Mouse (Mus musculus) thymus, adult 2 months (tissue): ENCODE measurements around the gene Tpcn1. TPM values are rescaled to one million over a fixed set of nuclear protein-coding genes. Genes with fewer than 3 reads are reported as not detected.

Source experiments
- DNase-seq: peaks from one replicate; pipeline ENCODE4 v3.0.0; 2021
- H3K27ac ChIP-seq: fragments of 200-500 bp; 2 replicates; pipeline ENCODE4 v1.5.1; 2012; ENCODE audit warnings: low read length, control low read depth; ENCODE audit not compliant: control insufficient read depth, insufficient read depth
- H3K27me3 ChIP-seq: fragments of 200-500 bp; 2 replicates; pipeline ENCODE4 v1.6.1; 2012; ENCODE audit warnings: mild to moderate bottlenecking, low read length, moderate library complexity, mixed read lengths; ENCODE audit not compliant: control insufficient read depth, insufficient read depth
- H3K36me3 ChIP-seq: fragments of 200-500 bp; 2 replicates; pipeline ENCODE4 v1.6.1; 2012; ENCODE audit warnings: mild to moderate bottlenecking, low read length, moderate library complexity; ENCODE audit not compliant: control insufficient read depth, insufficient read depth
- H3K4me1 ChIP-seq: fragments of 200-500 bp; replicated peaks from 2 replicates; pipeline ENCODE4 v1.6.1; 2012; ENCODE audit warnings: low read length; ENCODE audit not compliant: control insufficient read depth, insufficient read depth
- H3K4me3 ChIP-seq: fragments of 200-500 bp; 2 replicates; pipeline ENCODE4 v1.5.1; 2012; ENCODE audit warnings: mild to moderate bottlenecking, low read length, control low read depth, moderate library complexity; ENCODE audit not compliant: control insufficient read depth, insufficient read depth
- CTCF ChIP-seq: fragments of 200-500 bp; IDR thresholded peaks from 2 replicates; pipeline ENCODE4 v1.5.1; 2012; ENCODE audit warnings: mild to moderate bottlenecking, control low read depth, low read length, moderate library complexity, borderline replicate concordance; ENCODE audit not compliant: control insufficient read depth, poor library complexity, insufficient read depth; ENCODE audit errors: extremely low read depth
- POLR2A ChIP-seq: fragments of 200-500 bp; IDR thresholded peaks from 2 replicates; pipeline ENCODE4 v1.6.1; 2012; ENCODE audit warnings: mild to moderate bottlenecking, low read length, control low read depth, moderate library complexity; ENCODE audit not compliant: control insufficient read depth, poor library complexity, insufficient read depth; ENCODE audit errors: extremely low read depth
- WGBS: fragments of 180-500 bp; shearing (Covaris S2); methylation state at CpG from one replicate; pipeline ENCODE4 v1.1.7; 2018; 5-methylcytosine and 5-hydroxymethylcytosine counted together
- polyA plus RNA-seq: library from polyadenylated mRNA; depleted of rRNA; stranded (reverse); fragments of >200 nt; gene quantifications from 2 replicates; pipeline ENCODE4 v1.2.3, GENCODE M21; 2012

Gene Tpcn1
- polyA plus RNA-seq, 1 experiment = 203 TPM

DNA sequence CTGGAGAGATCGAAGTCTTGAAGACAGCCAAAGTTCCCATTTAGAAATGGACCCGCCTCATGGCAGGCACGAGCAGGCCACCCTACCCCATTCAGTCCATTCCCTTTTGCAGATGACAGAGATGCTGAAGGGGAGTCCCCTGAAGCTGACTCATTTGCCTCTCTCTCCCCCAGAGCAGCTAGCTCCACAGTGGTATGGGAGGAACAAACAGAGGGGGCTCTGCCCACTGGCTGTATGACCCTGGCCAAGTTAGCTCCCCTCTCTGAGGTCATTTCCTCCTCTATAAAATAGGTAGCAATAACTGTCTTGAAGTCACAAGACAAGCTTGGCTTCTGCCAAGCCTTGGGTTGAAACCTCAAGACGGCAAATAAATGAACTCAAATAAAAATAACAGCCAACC lies 5.0 kb downstream of the Tpcn1 start:
- peaks cover 53% of the 10 kb centered on the region for H3K4me1 ChIP-seq
- H3K36me3 ChIP-seq = peaks cover 31% of the 10 kb centered on the region; the same call in 1 of the 2 replicates
- no peaks in the 10 kb centered on the region for H3K27me3 ChIP-seq
- H3K4me3 ChIP-seq = no peak overlapping the region
- H3K27ac ChIP-seq = no peak overlapping the region
- TF ChIP-seq POLR2A = no peak
- 91% methylated on average over 4 of the region's 4 CpGs for WGBS
- DNase-seq = no peak

DNA sequence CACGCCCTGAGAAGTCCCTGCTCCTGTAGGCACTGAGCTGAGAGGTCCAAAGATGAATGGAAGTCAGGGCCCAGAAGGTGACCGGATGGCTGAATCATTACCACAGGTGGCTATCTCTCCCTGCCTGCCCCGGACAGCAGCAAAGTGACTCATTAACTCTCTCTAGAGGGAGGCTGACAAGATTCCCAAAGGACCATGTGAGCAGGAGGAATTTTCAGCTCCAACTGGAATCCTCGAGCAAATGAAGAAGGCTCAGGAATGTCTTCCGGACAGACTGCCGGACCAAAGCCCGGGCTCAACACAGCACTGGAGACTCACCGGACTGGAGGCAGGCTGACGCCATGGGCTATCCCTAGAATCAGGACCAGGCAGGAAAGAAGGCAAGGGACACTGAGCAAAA lies 6.5 kb downstream of the Tpcn1 start:
- Histone ChIP-seq H3K36me3 (peaks cover 31% of the 10 kb centered on the region; the same call in 1 of the 2 replicates), H3K27me3 (no peaks in the 10 kb centered on the region), H3K4me1 (peaks cover 62% of the 10 kb centered on the region), H3K4me3 (no peak overlapping the region), H3K27ac (peak overlapping the region; percentile 14; the same call in 1 of the 2 replicates)
- WGBS = 97% methylated on average over 9 of the region's 9 CpGs
- TF ChIP-seq POLR2A (no peak), CTCF (no peak)
- no peak for DNase-seq

DNA sequence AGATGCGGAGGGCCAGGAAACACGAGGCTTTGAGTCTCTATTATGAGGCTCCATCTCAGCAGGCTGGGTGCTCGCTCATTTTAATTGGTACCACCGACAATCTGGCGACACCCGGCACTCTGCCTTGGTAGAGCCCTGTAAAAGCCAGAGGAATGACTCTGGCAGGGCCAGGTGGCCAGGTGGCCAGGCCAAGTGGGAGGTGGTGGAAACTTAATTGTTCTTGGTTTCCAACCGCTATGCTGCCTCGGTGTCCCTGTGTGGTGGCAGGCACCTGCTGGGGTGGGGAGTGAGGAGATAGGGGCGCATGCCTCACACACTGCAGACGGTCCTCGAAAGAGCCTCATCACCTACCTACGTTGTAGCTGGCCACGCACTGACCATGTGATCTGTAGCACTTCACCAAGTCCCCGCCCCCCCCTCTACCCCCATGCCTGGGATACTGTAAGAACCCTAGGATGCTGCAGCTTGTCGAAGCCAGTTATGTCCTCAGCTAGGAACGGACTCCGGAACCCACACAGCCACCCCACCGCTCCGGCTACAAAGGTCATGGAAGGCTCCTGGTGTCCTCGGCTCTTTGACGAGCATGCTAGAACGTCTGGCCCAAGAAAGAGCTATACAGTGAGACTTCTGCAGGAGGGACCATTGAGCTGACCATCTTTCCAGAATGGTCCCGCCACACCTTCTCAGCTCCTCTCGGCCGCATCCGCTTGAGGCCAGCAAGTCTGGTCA lies 8.4 kb downstream of the Tpcn1 start:
- no peak for TF ChIP-seq POLR2A
- TF ChIP-seq CTCF = no peak
- H3K4me1 ChIP-seq = peaks cover 55% of the 10 kb centered on the region
- peak; percentile 43 for DNase-seq
- H3K27ac ChIP-seq = peak overlapping the region; percentile 88
- H3K4me3 ChIP-seq = peak overlapping the region; percentile 19
- H3K27me3 ChIP-seq = no peaks in the 10 kb centered on the region
- H3K36me3 ChIP-seq = peaks cover 31% of the 10 kb centered on the region; the same call in 1 of the 2 replicates
- 54% methylated on average over 26 of the region's 26 CpGs for WGBS

DNA sequence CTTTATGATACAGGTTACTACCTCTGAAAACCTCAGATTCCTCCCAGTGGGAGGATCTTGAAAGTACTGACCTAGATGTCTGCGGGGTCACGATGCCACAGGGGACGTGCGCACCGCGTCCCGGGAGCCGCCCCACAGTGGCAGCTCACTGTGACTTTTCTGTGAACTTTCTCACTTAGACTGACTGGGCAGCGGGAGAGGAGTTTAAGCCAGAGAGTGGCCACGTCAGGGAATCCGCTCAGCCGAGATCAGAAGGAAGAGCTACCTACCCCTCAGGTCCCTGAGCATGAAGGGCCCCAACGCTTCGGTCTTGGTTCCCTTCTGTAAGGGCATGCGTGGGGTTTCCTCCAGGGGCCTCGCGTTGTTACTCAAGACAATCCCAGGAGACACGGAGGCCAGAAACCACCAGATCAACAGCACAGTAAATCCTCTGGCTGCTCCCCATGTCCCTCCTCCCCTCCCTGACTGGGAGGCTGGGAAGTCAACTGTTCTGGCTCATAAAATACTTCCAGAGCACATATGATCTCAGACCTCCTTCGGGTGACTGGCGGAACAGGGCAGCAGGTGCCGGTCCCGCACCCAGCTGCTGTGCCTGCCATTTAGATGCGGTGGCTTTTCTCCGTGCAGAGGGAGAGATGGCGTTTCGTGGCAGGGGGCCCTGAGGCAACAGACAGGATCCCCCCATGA lies 9.1 kb downstream of the Tpcn1 start:
- peak; percentile 45 for DNase-seq
- H3K27ac ChIP-seq = peak overlapping the region; percentile 88
- 5% methylated on average over 26 of the region's 26 CpGs for WGBS
- peak overlapping the region; percentile 19 for H3K4me3 ChIP-seq
- H3K4me1 ChIP-seq = peaks cover 51% of the 10 kb centered on the region
- H3K27me3 ChIP-seq = no peaks in the 10 kb centered on the region
- TF ChIP-seq POLR2A = no peak
- 0 out of 2 replicates have a peak, but pooled peaks have one; percentile 9 for TF ChIP-seq CTCF
- peaks cover 24% of the 10 kb centered on the region; the same call in 1 of the 2 replicates for H3K36me3 ChIP-seq

DNA sequence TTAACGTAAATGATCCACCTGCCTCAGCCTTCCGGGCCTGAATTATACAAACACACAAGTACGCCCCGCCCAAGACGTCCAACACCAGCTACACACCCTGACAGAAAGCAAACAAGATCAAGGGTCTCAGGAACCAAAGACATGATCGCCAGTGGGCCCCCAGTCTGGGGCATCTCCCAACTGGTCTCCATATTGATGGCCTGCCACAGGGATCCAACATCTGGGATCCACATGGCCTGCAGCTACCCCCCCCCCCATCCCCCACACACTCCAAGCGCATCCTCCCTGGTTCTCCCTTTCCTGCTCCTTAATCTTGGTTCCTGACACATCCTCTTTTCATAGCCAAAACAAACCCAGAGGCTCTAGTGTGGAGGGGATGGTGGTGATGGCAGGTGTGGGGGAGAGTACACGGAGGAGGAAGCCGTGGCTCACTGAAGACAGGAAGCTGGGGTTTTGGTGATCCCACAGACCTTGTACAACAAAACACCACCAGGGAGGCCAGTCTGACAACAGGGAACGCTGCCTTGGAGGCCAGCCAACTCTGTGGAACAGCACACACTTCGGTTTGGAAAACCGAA lies 9.9 kb downstream of the Tpcn1 start:
- DNase-seq = peak; percentile 82
- H3K4me1 ChIP-seq = peaks cover 51% of the 10 kb centered on the region
- 3% methylated on average over 12 of the region's 12 CpGs for WGBS
- H3K27me3 ChIP-seq = no peaks in the 10 kb centered on the region
- H3K4me3 ChIP-seq = no peak overlapping the region
- TF ChIP-seq CTCF = no peak
- TF ChIP-seq POLR2A = no peak
- peak overlapping the region; percentile 91 for H3K27ac ChIP-seq
- H3K36me3 ChIP-seq = peaks cover 17% of the 10 kb centered on the region; the same call in 1 of the 2 replicates

DNA sequence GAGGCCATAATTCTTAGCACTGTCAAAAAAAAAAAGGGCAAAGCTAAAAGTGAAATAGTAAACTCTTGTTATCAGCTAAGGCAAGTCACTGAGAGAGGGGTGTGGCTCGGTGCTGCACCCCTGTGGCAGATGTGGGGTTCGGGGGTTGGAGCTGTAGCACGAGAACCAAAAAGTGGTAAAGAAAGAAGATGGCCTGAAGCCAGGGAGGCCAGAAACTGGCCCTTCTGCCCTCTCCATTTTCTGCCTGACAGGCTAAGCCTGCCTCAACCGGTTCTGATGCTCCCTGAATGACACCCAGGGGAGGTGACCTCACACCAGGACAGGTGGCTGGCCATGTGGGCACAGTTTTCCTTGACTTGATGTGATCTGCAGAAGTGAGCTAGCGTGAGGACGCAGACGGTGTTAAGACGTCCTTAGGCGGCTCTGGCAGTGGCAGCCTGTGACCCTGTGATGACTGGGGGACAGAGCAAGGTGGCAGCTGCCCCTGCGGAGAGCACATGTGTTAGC lies 10.5 kb downstream of the Tpcn1 start:
- Histone ChIP-seq H3K27ac (peak overlapping the region; percentile 91), H3K4me1 (peaks cover 51% of the 10 kb centered on the region), H3K36me3 (peaks cover 11% of the 10 kb centered on the region; the same call in 1 of the 2 replicates), H3K4me3 (no peak overlapping the region), H3K27me3 (no peaks in the 10 kb centered on the region)
- WGBS = 9% methylated on average over 10 of the region's 10 CpGs
- DNase-seq = peak; percentile 77
- TF ChIP-seq POLR2A = no peak; the same call in 1 of the 2 replicates
- TF ChIP-seq CTCF = peak; percentile 56; the same call in 1 of the 2 replicates
